In genomic region chr7:36620256-36620655, GRCm38 (mm10) we compare ENCODE assay signal across 18 mouse cellular contexts.
DNase-seq lines count a peak whose midpoint lies in the region; ATAC-seq and TF ChIP-seq lines count a peak whose summit lies in the region.
"Had no signal": no experiment of that assay in that cellular context is flagged by ENCODE, and none has a peak within 500 bp of the region (broad histone marks: within the 10 kb centered on the region; RNA-seq: fewer than 3 reads in every experiment).

No protein-coding gene starts in this region.

- 68% methylated on average over 6 of the region's 6 CpGs for WGBS in heart, postnatal 0 days
- 41% methylated on average over 6 of the region's 6 CpGs for WGBS in liver, embryonic 14.5 days (ENCODE audit: insufficient replicate concordance)
- WGBS in liver, embryonic 12.5 days (ENCODE audit: insufficient replicate concordance): 56% methylated on average over 6 of the region's 6 CpGs

- H3K4me3 ChIP-seq in heart, postnatal 0 days (ENCODE audit: low read depth, low read length): no peak overlapping the region
- H3K4me3 ChIP-seq in liver, embryonic 14.5 days (ENCODE audit: insufficient read depth in 1 of 2, low read depth in 2 of 2, low read length in 2 of 2): no peak overlapping the region
- no peak overlapping the region for H3K4me3 ChIP-seq in liver, embryonic 12.5 days
- no peak overlapping the region for H3K4me3 ChIP-seq in ES-Bruce4 (ENCODE audit: low read depth, low read length)
- H3K4me3 ChIP-seq: erythroblast, embryonic 14.5 days; forebrain, embryonic 15.5 days; heart, embryonic 10.5 days; limb, embryonic 10.5 days; lung, embryonic 15.5 days; megakaryocyte, embryonic 14.5 days; neural tube, embryonic 13.5 days had no signal

- TF ChIP-seq CTCF in heart, postnatal 0 days (IDR thresholded peaks at IDR 0.05; ENCODE audit: low read depth): peak; percentile 21; the same call in 1 of the 2 replicates
- peak; percentile 32 for TF ChIP-seq CTCF in liver, embryonic 14.5 days (IDR thresholded peaks at IDR 0.05; ENCODE audit: low read depth)
- peak; percentile 87 for TF ChIP-seq CTCF in ES-Bruce4 (IDR thresholded peaks at IDR 0.05; ENCODE audit: low read depth, low read length)

- no peak overlapping the region for H3K4me2 ChIP-seq in heart, postnatal 0 days (ENCODE audit: low read depth, low read length)
- no peak overlapping the region for H3K4me2 ChIP-seq in liver, embryonic 14.5 days (ENCODE audit: low read depth)
- H3K4me2 ChIP-seq in liver, embryonic 12.5 days: no peak overlapping the region
- H3K4me2 ChIP-seq: forebrain, embryonic 15.5 days; lung, embryonic 15.5 days; neural tube, embryonic 13.5 days had no signal

- H3K27ac ChIP-seq in heart, postnatal 0 days (ENCODE audit: low read depth): no peak overlapping the region
- H3K27ac ChIP-seq in liver, embryonic 14.5 days: no peak overlapping the region
- H3K27ac ChIP-seq in liver, embryonic 12.5 days: no peak overlapping the region
- H3K27ac ChIP-seq in ES-Bruce4 (ENCODE audit: insufficient read depth, low read length): no peak overlapping the region
- H3K27ac ChIP-seq: forebrain, embryonic 15.5 days; heart, embryonic 10.5 days; limb, embryonic 10.5 days; lung, embryonic 15.5 days; neural tube, embryonic 13.5 days had no signal

- no peak for TF ChIP-seq EP300 in heart, postnatal 0 days (IDR thresholded peaks at IDR 0.05; ENCODE audit: low read depth)
- TF ChIP-seq EP300 in liver, embryonic 14.5 days (IDR thresholded peaks at IDR 0.05; ENCODE audit: low read depth): no peak
- TF ChIP-seq EP300 in ES-Bruce4 (IDR thresholded peaks at IDR 0.05; ENCODE audit: insufficient read depth, low read depth, low read length): no peak

- H3K27me3 ChIP-seq in heart, postnatal 0 days (ENCODE audit: control insufficient read depth, insufficient read depth, low read length): no peaks in the 10 kb centered on the region
- H3K27me3 ChIP-seq in liver, embryonic 14.5 days (ENCODE audit: control insufficient read depth, insufficient read depth, low read length): no peaks in the 10 kb centered on the region
- no peaks in the 10 kb centered on the region for H3K27me3 ChIP-seq in liver, embryonic 12.5 days (replicated peaks)
- H3K27me3 ChIP-seq in ES-Bruce4 (ENCODE audit: control insufficient read depth, insufficient read depth, low read length, poor library complexity, severe bottlenecking): no peaks in the 10 kb centered on the region
- H3K27me3 ChIP-seq: forebrain, embryonic 15.5 days; lung, embryonic 15.5 days; megakaryocyte, embryonic 14.5 days; neural tube, embryonic 13.5 days had no signal

- no peaks in the 10 kb centered on the region for H3K9me3 ChIP-seq in heart, postnatal 0 days (replicated peaks; ENCODE audit: control insufficient read depth, low read length)
- H3K9me3 ChIP-seq in liver, embryonic 14.5 days (ENCODE audit: control insufficient read depth, low read length): no peaks in the 10 kb centered on the region
- no peaks in the 10 kb centered on the region for H3K9me3 ChIP-seq in liver, embryonic 12.5 days (replicated peaks)
- H3K9me3 ChIP-seq in ES-Bruce4 (replicated peaks; ENCODE audit: control insufficient read depth, insufficient read depth, low read length, poor library complexity, severe bottlenecking): no peaks in the 10 kb centered on the region; the same call in 1 of the 2 replicates
- H3K9me3 ChIP-seq: forebrain, embryonic 15.5 days; heart, embryonic 10.5 days; limb, embryonic 10.5 days; lung, embryonic 15.5 days; neural tube, embryonic 13.5 days had no signal

- no peaks in the 10 kb centered on the region for H3K4me1 ChIP-seq in heart, postnatal 0 days (ENCODE audit: control insufficient read depth, insufficient read depth)
- no peaks in the 10 kb centered on the region for H3K4me1 ChIP-seq in liver, embryonic 14.5 days (replicated peaks; ENCODE audit: control insufficient read depth in 2 of 2, insufficient read depth in 2 of 2, low read length in 1 of 2)
- H3K4me1 ChIP-seq in liver, embryonic 12.5 days: no peaks in the 10 kb centered on the region
- no peaks in the 10 kb centered on the region for H3K4me1 ChIP-seq in ES-Bruce4 (ENCODE audit: control insufficient read depth, insufficient read depth, low read length)
- H3K4me1 ChIP-seq: forebrain, embryonic 15.5 days; heart, embryonic 10.5 days; limb, embryonic 10.5 days; lung, embryonic 15.5 days; megakaryocyte, embryonic 14.5 days; neural tube, embryonic 13.5 days had no signal

- no peak for ATAC-seq in heart, postnatal 0 days (ENCODE audit: insufficient read depth, low read depth)
- no peak for ATAC-seq in liver, embryonic 14.5 days (ENCODE audit: insufficient read depth)
- no peak for ATAC-seq in liver, embryonic 12.5 days
- ATAC-seq: forebrain, embryonic 15.5 days had no signal

- H3K36me3 ChIP-seq in heart, postnatal 0 days (replicated peaks; ENCODE audit: control insufficient read depth, insufficient read depth, low read length): no peaks in the 10 kb centered on the region
- H3K36me3 ChIP-seq in liver, embryonic 14.5 days (replicated peaks; ENCODE audit: control insufficient read depth, insufficient read depth, low read depth): no peaks in the 10 kb centered on the region
- no peaks in the 10 kb centered on the region for H3K36me3 ChIP-seq in liver, embryonic 12.5 days
- H3K36me3 ChIP-seq in ES-Bruce4 (ENCODE audit: control insufficient read depth, insufficient read depth, low read length, poor library complexity, severe bottlenecking): no peaks in the 10 kb centered on the region
- H3K36me3 ChIP-seq: forebrain, embryonic 15.5 days; heart, embryonic 10.5 days; limb, embryonic 10.5 days; lung, embryonic 15.5 days; neural tube, embryonic 13.5 days had no signal

- DNase-seq in heart, postnatal 0 days (ENCODE audit: low spot score): no peak
- DNase-seq in heart, postnatal 4 days: no peak
- no peak for DNase-seq in liver, embryonic 14.5 days (ENCODE audit: low read depth in 3 of 3, low spot score in 3 of 3)
- peak; percentile 74 for DNase-seq in ZHBTc4 (ENCODE audit: low read depth, low spot score)
- no peak for DNase-seq in retina, embryonic 14.5 days (ENCODE audit: low spot score)
- no peak for DNase-seq in cerebellum, postnatal 14 days
- DNase-seq: cerebellum, adult 11 months; kidney, postnatal 25 days; thymus, adult 2 months had no signal

- no peak for TF ChIP-seq POLR2A in ES-Bruce4 (IDR thresholded peaks at IDR 0.05; ENCODE audit: insufficient read depth, low read length)

- H3K9ac ChIP-seq in heart, postnatal 0 days (replicated peaks; ENCODE audit: low read depth, low read length): no peak overlapping the region
- H3K9ac ChIP-seq in liver, embryonic 14.5 days (replicated peaks): no peak overlapping the region
- H3K9ac ChIP-seq in liver, embryonic 12.5 days: no peak overlapping the region
- no peak overlapping the region for H3K9ac ChIP-seq in ES-Bruce4 (ENCODE audit: low read depth, poor library complexity, severe bottlenecking)
- H3K9ac ChIP-seq: forebrain, embryonic 15.5 days; lung, embryonic 15.5 days; neural tube, embryonic 13.5 days had no signal

Comparison
In these comparisons a context has a peak if more than half of its experiments do, and no peak if none do; other contexts are left out.
1. CTCF ChIP-seq: peak in every context shown above with its lines; median percentile 87 in ES-Bruce4; 32 in liver, embryonic 14.5 days; 21 in heart, postnatal 0 days.